Mouse (Mus musculus) left cerebral cortex, postnatal 10 days (tissue): ENCODE measurements around the gene Sf1. TPM values are rescaled to one million over a fixed set of nuclear protein-coding genes. Genes with fewer than 3 reads are reported as not detected.
A peak's percentile ranks its signal among the peaks of the same experiment; 100 is the strongest.

ENCODE experiments used
- DNase-seq, 2 experiments: peaks; one replicate each; pipeline ENCODE4 v3.0.0; 2021 to 2022; ENCODE audit warnings: low spot score in 2 of 2, mixed read lengths in 1 of 2; ENCODE audit errors: extremely low spot score in 1 of 2
- intact Hi-C: fragments of 180-260 bp; cut with DNase I; formaldehyde crosslinking; loops from one replicate; pipeline ENCODE4 v1.15.1; 2025
- total RNA-seq, 2 experiments: library from RNA; stranded (reverse); gene quantifications; 2 replicates each; pipeline ENCODE4 v1.2.3; 2021

The Sf1 gene
- total RNA-seq, result 100 to 1,000 TPM; 178 to 194 TPM

GRCm38 (mm10) chr19:6363411-6364240 lies at the start of gene Sf1:
Sf1 (plus strand) TSS chr19:6363690.
- intact Hi-C loops, result no loop called here

GRCm38 (mm10) chr19:6313796-6314195 lies 49.7 kb upstream of the Sf1 start:
- DNase-seq, result no peak
- intact Hi-C loops, result no loop called here

More at GRCm38 (mm10) chr19:6363411-6364240, at the start of gene Sf1:
- DNase-seq, result peak; percentile 100

- no peak for DNase-seq
- intact Hi-C loops, result no loop called here
Measured at GRCm38 (mm10) chr19:6314513-6314912, 49.0 kb upstream of the Sf1 start.

- intact Hi-C loops, result no loop called here
- no peak for DNase-seq
Measured at GRCm38 (mm10) chr19:6315573-6315972, 47.9 kb upstream of the Sf1 start.

GRCm38 (mm10) chr19:6318145-6318544 lies 45.3 kb upstream of the Sf1 start:
- intact Hi-C loops, result no loop called here
- no peak for DNase-seq

GRCm38 (mm10) chr19:6321358-6321757 lies 42.1 kb upstream of the Sf1 start:
- DNase-seq, result no peak
- intact Hi-C loops, result no loop called here

GRCm38 (mm10) chr19:6321786-6322621 lies 41.5 kb upstream of the Sf1 start:
- intact Hi-C loops, result no loop called here
- no peak for DNase-seq

- intact Hi-C loops, result no loop called here
- DNase-seq, result no peak
Measured at GRCm38 (mm10) chr19:6324751-6325150, 38.7 kb upstream of the Sf1 start.

- intact Hi-C loops, result loop anchor here (5.0 kb wide), 1 partner anchor 64 kb away; no protein-coding TSS in a partner anchor
- DNase-seq, result no peak
Measured at GRCm38 (mm10) chr19:6331178-6331577, 32.3 kb upstream of the Sf1 start.

GRCm38 (mm10) chr19:6331719-6332516 lies 31.6 kb upstream of the Sf1 start:
- peak; percentile 48 to 69 for DNase-seq
- intact Hi-C loops, result loop anchor here (5.0 kb wide), 1 partner anchor 65 kb away; no protein-coding TSS in a partner anchor

- intact Hi-C loops, result loop anchor here (5.0 kb wide), 1 partner anchor 67 kb away; no protein-coding TSS in a partner anchor
- DNase-seq, result no peak
Measured at GRCm38 (mm10) chr19:6333761-6334595, 29.5 kb upstream of the Sf1 start.

GRCm38 (mm10) chr19:6334673-6335457 lies 28.6 kb upstream of the Sf1 start, which contains the start of gene Men1:
Men1 (plus strand) TSS chr19:6334979.
- intact Hi-C loops, result loop anchor here (5.0 kb wide), 1 partner anchor 68 kb away; no protein-coding TSS in a partner anchor
- DNase-seq, result peak; percentile 95 to 97

GRCm38 (mm10) chr19:6335458-6335827 lies 28.0 kb upstream of the Sf1 start:
- DNase-seq, result peak in 1 of 2 experiments; percentile 60
- intact Hi-C loops, result no loop called here

GRCm38 (mm10) chr19:6336920-6337319 lies 26.6 kb upstream of the Sf1 start:
- intact Hi-C loops, result no loop called here
- peak in 1 of 2 experiments; percentile 27 for DNase-seq

- intact Hi-C loops, result no loop called here
- peak in 1 of 2 experiments; percentile 20 for DNase-seq
Measured at GRCm38 (mm10) chr19:6338171-6338570, 25.3 kb upstream of the Sf1 start.

- intact Hi-C loops, result no loop called here
- peak in 1 of 2 experiments; percentile 28 for DNase-seq
Measured at GRCm38 (mm10) chr19:6338716-6339115, 24.8 kb upstream of the Sf1 start.

- DNase-seq, result peak in 1 of 2 experiments; percentile 17
- intact Hi-C loops, result no loop called here
Measured at GRCm38 (mm10) chr19:6339191-6339590, 24.3 kb upstream of the Sf1 start.
